Mouse (Mus musculus) kidney, adult 2 months (tissue): ENCODE data around the gene Smarca2. TPM values are rescaled to one million over a fixed set of nuclear protein-coding genes. Genes with fewer than 3 reads are reported as not detected.
"Not testable (repeated sequence)": the region's sequence is repeated elsewhere in the genome, so short reads cannot be mapped to it uniquely, and the experiment has no call there.

Source experiments
- DNase-seq: peaks from one replicate; pipeline ENCODE4 v3.0.0; 2021
- H3K27ac ChIP-seq: fragments of 200-500 bp; 2 replicates; pipeline ENCODE4 v1.5.1; 2012; ENCODE audit warnings: low read depth, low read length, control low read depth, inconsistent platforms; ENCODE audit not compliant: insufficient read depth
- H3K27me3 ChIP-seq: fragments of 200-500 bp; replicated peaks from 2 replicates; pipeline ENCODE4 v1.6.1; 2012; ENCODE audit warnings: mild to moderate bottlenecking, moderate library complexity, low read length, inconsistent platforms; ENCODE audit not compliant: control insufficient read depth, insufficient read depth
- H3K36me3 ChIP-seq: fragments of 200-500 bp; 2 replicates; pipeline ENCODE4 v1.6.1; 2012; ENCODE audit warnings: mild to moderate bottlenecking, moderate library complexity, low read length, inconsistent platforms; ENCODE audit not compliant: control insufficient read depth, insufficient read depth
- H3K4me1 ChIP-seq: fragments of 200-500 bp; 2 replicates; pipeline ENCODE4 v1.6.1; 2011; ENCODE audit warnings: low read length; ENCODE audit not compliant: control insufficient read depth, insufficient read depth
- H3K4me3 ChIP-seq: fragments of 200-500 bp; 2 replicates; pipeline ENCODE4 v1.5.1; 2011; ENCODE audit warnings: mild to moderate bottlenecking, low read depth, low read length, control low read depth; ENCODE audit not compliant: insufficient read depth
- CTCF ChIP-seq: fragments of 200-500 bp; conservative IDR thresholded peaks from 2 replicates; pipeline ENCODE4 v1.5.1; 2011; ENCODE audit warnings: low read depth, mild to moderate bottlenecking, control low read depth, low read length, moderate library complexity, mixed read lengths; ENCODE audit not compliant: insufficient read depth, insufficient read length
- POLR2A ChIP-seq: fragments of 200-500 bp; IDR thresholded peaks from one replicate; pipeline ENCODE4 v1.6.1; 2011; ENCODE audit warnings: low read depth, low read length, control low read depth
- WGBS: fragments of 180-500 bp; shearing (Covaris S2); methylation state at CpG from one replicate; pipeline ENCODE4 v1.1.7; 2018; 5-methylcytosine and 5-hydroxymethylcytosine counted together
- polyA plus RNA-seq: library from polyadenylated mRNA; depleted of rRNA; stranded (reverse); fragments of >200 nt; gene quantifications from 2 replicates; pipeline ENCODE4 v1.2.3, GENCODE M21; 2012

Gene Smarca2
- polyA plus RNA-seq, 1 experiment: 45.6 TPM

GRCm38 (mm10) chr19:26731121-26731520 is 126.3 kb downstream of the Smarca2 start:
- DNase-seq: no peak
- H3K27me3 ChIP-seq: no peaks in the 10 kb centered on the region
- WGBS: 84% methylated on average over 4 of the region's 4 CpGs
- no peak for TF ChIP-seq POLR2A
- TF ChIP-seq CTCF: no peak
- H3K27ac ChIP-seq: no peak overlapping the region
- no peaks in the 10 kb centered on the region for H3K36me3 ChIP-seq
- no peak overlapping the region for H3K4me3 ChIP-seq
- peaks cover 11% of the 10 kb centered on the region; the same call in 1 of the 2 replicates for H3K4me1 ChIP-seq

GRCm38 (mm10) chr19:26731809-26732208 is 127.0 kb downstream of the Smarca2 start:
- Histone ChIP-seq H3K27ac (no peak overlapping the region), H3K4me1 (peaks cover 11% of the 10 kb centered on the region; the same call in 1 of the 2 replicates), H3K36me3 (no peaks in the 10 kb centered on the region), H3K27me3 (no peaks in the 10 kb centered on the region), H3K4me3 (no peak overlapping the region)
- peak; percentile 49 for DNase-seq
- TF ChIP-seq CTCF (no peak), POLR2A (no peak)
- 2% methylated on average over 4 of the region's 4 CpGs for WGBS

GRCm38 (mm10) chr19:26733055-26733454 is 128.2 kb downstream of the Smarca2 start:
- Histone ChIP-seq H3K36me3 (no peaks in the 10 kb centered on the region), H3K4me1 (peaks cover 11% of the 10 kb centered on the region; the same call in 1 of the 2 replicates), H3K27ac (no peak overlapping the region), H3K4me3 (no peak overlapping the region), H3K27me3 (no peaks in the 10 kb centered on the region)
- DNase-seq: peak; percentile 60
- TF ChIP-seq CTCF (no peak), POLR2A (no peak)
- 52% methylated on average over 2 of the region's 2 CpGs for WGBS

- Histone ChIP-seq H3K4me1 (peaks cover 11% of the 10 kb centered on the region; the same call in 1 of the 2 replicates), H3K4me3 (no peak overlapping the region), H3K27me3 (no peaks in the 10 kb centered on the region), H3K27ac (0 out of 2 replicates have a peak overlapping the region, but pooled peaks have one; percentile 13), H3K36me3 (no peaks in the 10 kb centered on the region)
- WGBS: 35% methylated on average over 7 of the region's 7 CpGs
- TF ChIP-seq POLR2A: no peak
- TF ChIP-seq CTCF: no peak
- DNase-seq: peak; percentile 50
These were observed 128.8 kb downstream of the Smarca2 start for GRCm38 (mm10) chr19:26733546-26734100.

GRCm38 (mm10) chr19:26734704-26735109 is 129.9 kb downstream of the Smarca2 start:
- no peak for TF ChIP-seq POLR2A
- TF ChIP-seq CTCF: no peak
- no peaks in the 10 kb centered on the region for H3K36me3 ChIP-seq
- H3K27ac ChIP-seq: no peak overlapping the region
- H3K4me1 ChIP-seq: peaks cover 11% of the 10 kb centered on the region; the same call in 1 of the 2 replicates
- 73% methylated on average over 10 of the region's 10 CpGs for WGBS
- no peak overlapping the region for H3K4me3 ChIP-seq
- H3K27me3 ChIP-seq: no peaks in the 10 kb centered on the region
- no peak for DNase-seq

- H3K27me3 ChIP-seq, H3K27ac ChIP-seq, H3K4me1 ChIP-seq, DNase-seq, H3K4me3 ChIP-seq, H3K36me3 ChIP-seq: not testable (repeated sequence)
- WGBS: 85% methylated on average over 4 of the region's 4 CpGs
These were observed 140.2 kb downstream of the Smarca2 start for GRCm38 (mm10) chr19:26745021-26745420.

GRCm38 (mm10) chr19:26745567-26745966 is 140.7 kb downstream of the Smarca2 start:
- Histone ChIP-seq H3K27me3 (no peaks in the 10 kb centered on the region), H3K4me3 (no peak overlapping the region), H3K36me3 (no peaks in the 10 kb centered on the region), H3K4me1 (peaks cover 8% of the 10 kb centered on the region; the same call in 1 of the 2 replicates), H3K27ac (no peak overlapping the region)
- WGBS: 93% methylated on average over 7 of the region's 7 CpGs
- TF ChIP-seq POLR2A (no peak), CTCF (no peak)
- no peak for DNase-seq

- H3K36me3 ChIP-seq: no peaks in the 10 kb centered on the region
- TF ChIP-seq POLR2A (no peak), CTCF (no peak)
- no peaks in the 10 kb centered on the region for H3K27me3 ChIP-seq
- H3K4me1 ChIP-seq: peaks cover 8% of the 10 kb centered on the region; the same call in 1 of the 2 replicates
- no peak overlapping the region for H3K27ac ChIP-seq
- peak; percentile 19 for DNase-seq
- WGBS: 78% methylated on average over 10 of the region's 10 CpGs
- H3K4me3 ChIP-seq: no peak overlapping the region
These were observed 141.4 kb downstream of the Smarca2 start for GRCm38 (mm10) chr19:26746290-26746689.
